Mouse (Mus musculus): ENCODE results near the gene Mmp15.

Gene Mmp15

DNA sequence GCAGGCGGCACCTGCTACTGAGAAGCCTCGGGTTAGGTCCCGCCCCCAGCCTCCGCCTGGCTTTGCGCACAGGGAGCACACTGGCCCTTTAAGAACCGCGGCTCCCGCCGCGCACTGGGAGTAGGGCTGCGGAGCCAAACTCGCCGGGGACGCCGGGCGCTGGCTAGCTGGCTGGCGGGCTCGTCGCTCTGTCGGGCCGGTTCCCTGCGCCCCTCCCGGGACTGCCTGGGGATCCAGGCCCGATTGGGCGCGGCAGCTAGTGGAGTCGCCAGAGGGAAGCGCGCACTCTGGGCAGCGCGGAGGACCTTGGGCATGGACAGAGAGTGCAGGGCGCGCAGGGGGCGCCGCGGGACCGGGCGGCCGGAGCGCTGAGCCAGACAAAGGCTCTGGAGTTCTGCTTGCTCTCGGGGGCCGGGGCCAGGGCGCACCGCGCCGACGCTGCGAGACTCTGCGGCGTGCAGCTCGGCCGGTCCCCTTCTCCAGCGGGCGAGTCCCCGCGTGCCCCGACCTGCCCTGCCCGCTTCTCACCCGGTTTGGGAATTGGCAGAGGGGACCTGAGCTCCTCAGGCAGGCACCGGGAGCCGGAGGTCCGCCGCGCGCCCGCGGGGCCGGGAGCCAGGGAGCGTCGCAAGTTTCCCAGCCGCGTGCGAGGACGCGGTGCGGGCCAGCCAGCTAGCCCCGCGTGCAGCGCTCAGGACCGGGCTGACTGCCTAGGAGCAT lies at the start of gene Mmp15:
TSS of gene Mmp15 (plus strand) at position 118 of the 720 bp plus-strand sequence.
- peak; percentile 69 for DNase-seq (ENCODE audit: low read depth, low spot score)

DNA sequence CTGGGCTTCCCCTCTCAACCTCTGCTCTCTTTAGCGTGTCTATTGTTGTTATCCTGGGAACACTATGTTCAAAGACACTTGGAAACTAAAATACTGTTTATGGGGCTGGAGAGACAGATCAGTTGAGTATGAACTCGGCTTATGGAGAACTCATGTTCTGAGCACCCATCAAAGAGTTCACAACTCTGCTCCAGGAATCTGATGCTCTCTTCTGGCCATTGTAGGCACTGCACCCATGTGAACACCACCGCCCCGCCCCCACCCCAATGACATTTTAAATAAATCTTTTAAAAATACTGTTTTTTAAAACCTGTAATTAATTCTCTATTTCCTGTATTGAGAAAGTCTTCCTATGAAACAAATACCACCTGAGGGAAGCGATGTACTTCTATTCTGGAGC lies 49.7 kb upstream of the Mmp15 start:
- DNase-seq (ENCODE audit: low read depth, low spot score), result no peak

DNA sequence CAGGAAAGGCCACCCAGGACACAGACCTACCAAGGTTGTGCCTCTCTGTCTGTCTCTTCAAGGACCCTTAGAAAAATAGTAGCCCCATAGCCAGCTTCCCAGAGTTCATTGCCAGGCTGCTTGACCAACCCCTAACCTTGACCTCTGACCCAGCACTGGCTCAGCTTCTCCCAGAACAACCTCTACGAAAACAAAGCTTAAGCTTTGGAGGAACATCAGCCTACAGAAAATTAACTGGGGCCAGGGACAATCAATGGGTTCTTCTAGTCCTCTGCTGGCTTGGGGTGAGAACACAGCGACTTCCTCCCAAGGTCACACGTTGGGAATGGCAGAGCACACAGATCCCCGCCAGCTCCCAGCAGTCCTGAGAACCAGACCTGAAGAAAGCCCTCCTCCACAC lies 46.5 kb upstream of the Mmp15 start:
- no peak for DNase-seq (ENCODE audit: low read depth, low spot score)

DNA sequence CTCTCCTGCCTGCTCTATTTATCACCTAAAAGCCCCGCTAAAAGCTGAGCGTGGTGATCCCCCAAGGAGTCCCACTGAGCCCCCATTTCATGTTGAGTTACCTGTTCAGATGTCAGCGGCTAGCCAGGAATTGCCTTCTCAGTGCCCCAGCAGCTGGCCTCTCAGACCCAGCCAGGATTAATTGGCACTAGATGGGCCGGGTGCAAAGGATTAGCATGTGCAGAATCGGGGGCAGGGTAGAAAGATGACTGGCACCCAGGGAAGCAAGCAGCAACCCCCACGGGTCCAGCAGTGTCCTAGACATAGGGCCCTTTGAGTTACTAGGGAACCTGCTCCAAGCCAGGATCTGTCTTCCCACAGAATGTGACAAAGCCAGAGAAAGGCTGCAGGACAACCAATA lies 45.6 kb upstream of the Mmp15 start, which contains the start of gene Cngb1:
TSS of gene Cngb1 (minus strand) at position 155 of the 400 bp plus-strand sequence.
- no peak for DNase-seq (ENCODE audit: low read depth, low spot score)

DNA sequence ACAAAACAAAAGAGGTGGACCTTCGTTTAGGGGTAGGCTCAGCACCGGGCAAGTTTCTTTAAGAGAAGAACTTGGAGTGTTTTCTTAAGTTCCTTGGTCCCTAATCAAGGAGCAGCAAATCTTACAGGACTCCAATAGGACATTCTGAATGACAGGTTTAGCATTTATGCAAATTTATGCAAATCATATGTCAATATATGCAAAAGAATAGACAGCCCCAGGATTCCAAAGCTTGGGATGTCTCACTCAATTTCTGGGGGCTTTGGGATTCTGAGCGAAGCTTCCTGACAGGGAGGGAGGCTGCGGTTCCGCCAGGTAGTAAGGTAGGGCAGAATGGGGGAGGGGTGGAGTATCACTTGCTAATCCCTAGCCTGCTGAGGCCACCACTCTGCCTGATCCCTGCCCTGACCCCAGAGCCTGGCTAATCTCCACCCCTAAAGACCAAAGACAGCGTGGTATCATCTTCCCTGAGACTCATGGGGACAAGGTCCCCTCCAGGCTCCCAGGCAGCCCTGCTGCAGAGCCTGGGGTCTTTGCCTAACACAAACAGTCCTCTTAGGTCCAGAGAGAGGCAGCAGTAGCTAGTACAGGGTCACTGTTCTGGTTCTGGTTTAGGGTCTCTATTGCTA lies 41.6 kb upstream of the Mmp15 start, which contains the start of gene Tepp:
TSS of gene Tepp (plus strand) at position 225 of the 629 bp plus-strand sequence.
- no peak for DNase-seq (ENCODE audit: low read depth, low spot score)

DNA sequence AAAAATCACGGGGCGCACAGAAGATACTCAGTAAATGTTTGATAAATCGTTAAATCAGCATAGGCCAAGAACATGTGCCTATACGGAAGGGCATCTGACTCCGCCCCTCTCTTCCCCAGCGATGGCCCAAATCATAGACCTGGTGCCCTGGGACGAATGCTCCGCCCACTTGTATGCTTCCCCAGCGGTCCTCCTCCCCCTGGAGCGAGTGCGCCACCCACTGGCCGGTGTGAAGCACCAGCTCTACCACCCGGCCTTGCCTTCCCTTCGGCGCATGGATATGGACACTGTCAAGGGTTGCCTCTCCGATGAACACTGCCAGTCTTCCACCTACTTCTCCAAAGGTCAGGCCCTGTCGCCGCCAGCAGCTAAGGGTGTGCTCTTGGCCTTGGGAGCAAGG lies 39.2 kb upstream of the Mmp15 start:
- DNase-seq (ENCODE audit: low read depth, low spot score), result no peak

DNA sequence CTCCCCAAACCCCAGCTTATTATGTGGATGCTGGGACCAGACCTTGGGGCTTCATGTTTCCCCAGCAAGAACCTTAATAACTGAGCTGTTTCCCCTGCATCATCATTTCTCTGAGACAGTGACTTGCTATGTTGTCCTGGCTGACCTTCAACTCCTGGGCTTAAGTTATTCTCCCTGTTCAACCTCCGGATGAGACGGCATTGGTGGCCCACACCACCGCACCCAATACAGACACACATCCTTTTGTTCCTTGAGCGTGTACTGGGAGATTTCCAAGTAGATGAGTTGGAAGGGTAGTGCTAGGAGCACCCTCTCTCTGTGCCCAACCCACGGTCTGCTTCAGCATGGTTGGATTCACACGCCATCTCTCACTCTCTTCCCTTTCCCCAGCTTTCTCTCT lies 38.2 kb upstream of the Mmp15 start:
- no peak for DNase-seq (ENCODE audit: low read depth, low spot score)

DNA sequence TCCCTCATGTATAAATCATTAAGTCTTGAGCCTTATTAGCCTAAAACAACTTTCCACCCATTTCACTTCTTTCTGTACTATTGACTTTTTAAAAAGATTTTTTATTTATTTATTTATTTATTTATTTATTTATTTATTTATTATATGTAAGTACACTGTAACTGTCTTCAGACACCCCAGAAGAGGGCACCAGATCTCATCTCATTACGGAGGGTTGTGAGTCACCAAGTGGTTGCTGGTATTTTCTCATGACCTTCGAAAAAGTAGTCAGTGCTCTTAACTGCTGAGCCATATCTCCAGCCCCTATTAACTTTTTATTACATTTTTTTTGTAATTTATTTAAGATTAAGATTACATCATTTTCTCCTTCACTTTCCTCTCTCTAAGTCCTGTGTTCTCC lies 37.4 kb upstream of the Mmp15 start:
- no peak for DNase-seq (ENCODE audit: low read depth, low spot score)

DNA sequence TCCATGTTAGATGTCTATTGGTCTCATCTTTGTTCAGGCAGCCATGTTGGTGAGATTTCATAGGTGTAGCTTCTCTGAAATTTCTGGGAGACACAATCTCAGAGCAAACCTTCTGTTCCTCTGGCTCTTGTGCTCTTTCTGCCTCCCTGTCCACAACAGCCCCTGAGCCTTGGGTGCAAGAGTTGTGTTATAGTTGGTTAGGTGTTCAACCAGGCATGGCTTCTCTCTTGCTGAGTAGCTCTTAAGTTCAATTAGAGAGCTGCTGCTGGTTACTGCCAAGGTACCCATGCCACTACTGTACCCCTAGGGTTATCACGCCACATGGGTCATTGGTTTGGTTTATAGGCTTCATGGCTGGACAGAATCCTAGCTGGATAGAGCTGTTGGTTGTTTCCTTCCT lies 36.7 kb upstream of the Mmp15 start:
- no peak for DNase-seq (ENCODE audit: low read depth, low spot score)

DNA sequence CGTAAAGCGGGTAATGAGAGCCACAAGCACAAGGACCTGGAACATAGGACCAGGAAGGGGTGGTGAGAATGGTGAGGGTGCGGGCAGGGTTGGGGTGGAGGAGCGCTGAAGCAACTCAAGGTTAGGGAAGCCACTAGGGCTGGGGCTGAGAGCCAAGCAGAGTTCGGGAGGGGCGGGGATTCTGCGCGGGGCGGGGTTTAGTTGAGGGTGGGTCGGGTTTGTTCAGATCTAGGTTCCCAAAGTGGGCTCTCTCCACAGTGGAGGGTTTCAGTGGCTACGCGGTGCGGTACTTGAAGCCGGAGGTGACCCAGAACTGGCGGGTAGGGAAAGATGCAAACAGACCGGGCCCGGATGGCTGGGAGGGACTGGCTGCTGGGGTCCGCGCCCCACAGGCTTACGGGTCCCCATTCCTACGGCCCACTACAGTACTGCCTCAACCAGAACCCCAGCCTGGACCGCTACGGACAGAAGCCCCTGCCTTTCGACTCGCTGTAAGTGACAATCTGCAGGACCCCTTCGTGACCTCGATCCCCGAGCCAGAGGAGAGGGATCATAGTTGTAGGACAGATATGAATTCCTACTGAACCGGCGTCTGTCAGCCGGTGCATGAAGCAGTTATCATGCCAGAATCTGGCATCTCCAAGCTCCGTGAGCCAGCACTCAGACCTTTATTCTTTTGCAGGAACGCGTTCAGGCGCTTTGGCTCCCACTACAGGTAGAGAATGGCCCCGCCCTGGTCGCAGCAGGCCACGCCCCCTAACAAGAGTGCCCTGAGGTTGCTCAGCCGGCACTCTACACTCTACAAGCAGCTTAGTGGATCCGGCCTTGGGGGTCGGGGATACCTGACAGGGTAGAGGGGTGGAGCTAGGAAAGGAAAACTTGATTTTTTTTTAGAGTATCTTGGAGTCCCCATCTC lies 31.6 kb upstream of the Mmp15 start:
- no peak for DNase-seq (ENCODE audit: low read depth, low spot score)

DNA sequence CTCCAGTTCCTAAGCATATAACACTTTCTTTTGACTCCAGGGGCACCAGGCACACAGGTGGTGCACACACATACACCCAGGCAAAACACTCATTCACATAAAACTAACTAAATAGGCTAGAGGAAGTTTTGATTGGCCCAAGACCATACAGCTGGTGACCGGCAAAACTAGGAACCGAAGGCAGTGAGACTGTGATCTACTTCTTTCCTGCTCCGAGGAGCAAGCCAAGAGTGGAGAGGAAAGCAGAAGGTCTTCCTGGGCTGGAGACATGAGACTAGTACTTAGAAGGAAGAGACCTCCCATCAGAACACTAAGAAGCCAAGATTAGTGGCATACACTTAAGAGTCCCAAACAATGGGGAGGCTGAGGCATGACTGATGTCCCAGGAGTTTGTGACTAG lies 28.9 kb upstream of the Mmp15 start:
- DNase-seq (ENCODE audit: low read depth, low spot score), result no peak

DNA sequence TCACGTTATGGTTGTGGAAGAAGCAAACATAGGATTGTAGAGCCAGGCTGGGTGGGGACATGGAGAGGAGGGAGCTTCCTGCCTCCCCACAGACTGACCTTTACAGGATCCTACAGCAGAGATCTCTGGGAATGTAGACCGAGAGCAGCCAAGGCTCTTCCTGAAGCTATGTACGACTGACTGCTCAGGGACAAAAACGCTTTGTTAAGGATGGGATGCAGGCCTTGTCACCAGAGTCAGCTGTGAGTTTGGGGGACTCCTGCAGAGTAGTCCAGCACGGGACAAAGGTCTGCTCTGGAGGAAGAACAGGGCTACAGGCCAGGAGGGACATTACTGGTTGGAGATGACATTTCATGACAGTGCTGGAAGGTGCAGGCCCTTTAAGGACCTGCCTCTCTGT lies 27.4 kb upstream of the Mmp15 start:
- DNase-seq (ENCODE audit: low read depth, low spot score), result no peak

DNA sequence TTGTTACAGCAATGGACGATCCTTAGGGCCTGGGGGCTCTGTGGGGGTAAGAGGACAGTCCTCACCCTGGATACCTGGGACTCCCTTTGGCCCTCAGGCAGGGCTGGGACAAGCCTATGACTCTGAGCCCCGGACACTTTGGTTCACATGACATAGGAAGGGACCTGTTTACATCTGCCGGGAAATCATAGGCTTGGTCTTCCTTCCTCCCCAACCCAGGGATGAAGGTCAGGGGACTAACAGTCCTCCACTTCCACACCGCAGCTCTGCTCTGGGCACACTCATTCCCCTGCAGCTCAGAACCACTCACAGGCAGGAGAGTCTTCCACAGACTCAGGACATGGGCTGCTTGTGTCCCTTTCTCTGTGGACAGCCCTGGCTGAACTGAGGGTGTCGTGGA lies 25.2 kb upstream of the Mmp15 start:
- DNase-seq (ENCODE audit: low read depth, low spot score), result no peak

DNA sequence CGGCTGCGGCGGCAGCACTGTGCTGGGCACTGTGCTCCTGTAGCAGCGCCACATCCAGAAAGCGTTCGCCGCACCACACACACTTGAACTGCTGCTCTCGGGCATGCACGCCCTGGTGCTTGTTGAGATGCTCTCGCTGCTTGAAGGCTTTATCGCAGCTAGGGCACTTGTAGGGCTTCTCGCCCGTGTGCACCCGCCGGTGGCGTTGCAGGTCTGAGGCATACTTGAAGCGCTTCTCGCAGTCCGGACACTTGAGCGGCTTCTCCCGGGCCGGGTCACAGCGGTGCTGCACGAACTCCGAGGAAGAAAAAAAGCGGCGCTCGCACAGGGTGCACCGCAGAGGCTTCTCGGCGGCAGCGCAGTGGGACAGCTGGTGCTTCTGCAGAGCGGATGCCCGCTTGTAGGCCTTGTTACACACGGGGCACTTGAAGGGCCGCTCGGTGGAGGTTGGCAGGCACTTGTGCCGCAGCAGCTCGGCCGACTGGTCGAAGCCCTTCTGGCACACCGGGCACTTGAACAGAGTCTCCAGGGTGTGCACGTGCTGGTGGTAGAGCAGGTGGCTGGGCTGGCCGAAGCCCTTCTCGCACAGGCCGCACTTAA lies 24.1 kb upstream of the Mmp15 start:
- DNase-seq (ENCODE audit: low read depth, low spot score), result no peak

DNA sequence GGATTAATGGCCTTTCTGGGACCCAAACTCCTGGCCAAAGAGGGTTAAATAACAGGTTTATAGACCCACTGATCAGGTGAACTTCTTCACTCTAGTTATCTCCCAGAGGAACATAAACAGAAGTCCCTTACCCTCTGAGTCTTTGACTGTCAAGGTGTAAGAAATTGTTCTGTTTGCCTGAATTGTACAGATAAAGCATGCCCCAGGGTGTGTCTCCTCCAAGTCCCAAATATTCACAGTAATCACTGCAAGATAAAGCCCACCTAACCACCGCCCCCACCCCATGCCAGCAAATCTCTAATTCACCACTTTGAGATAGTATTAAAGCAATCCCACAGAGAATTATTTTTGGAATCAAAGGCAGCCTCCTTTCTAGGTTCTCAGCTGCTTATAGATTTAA lies 21.7 kb upstream of the Mmp15 start:
- no peak for DNase-seq (ENCODE audit: low read depth, low spot score)

DNA sequence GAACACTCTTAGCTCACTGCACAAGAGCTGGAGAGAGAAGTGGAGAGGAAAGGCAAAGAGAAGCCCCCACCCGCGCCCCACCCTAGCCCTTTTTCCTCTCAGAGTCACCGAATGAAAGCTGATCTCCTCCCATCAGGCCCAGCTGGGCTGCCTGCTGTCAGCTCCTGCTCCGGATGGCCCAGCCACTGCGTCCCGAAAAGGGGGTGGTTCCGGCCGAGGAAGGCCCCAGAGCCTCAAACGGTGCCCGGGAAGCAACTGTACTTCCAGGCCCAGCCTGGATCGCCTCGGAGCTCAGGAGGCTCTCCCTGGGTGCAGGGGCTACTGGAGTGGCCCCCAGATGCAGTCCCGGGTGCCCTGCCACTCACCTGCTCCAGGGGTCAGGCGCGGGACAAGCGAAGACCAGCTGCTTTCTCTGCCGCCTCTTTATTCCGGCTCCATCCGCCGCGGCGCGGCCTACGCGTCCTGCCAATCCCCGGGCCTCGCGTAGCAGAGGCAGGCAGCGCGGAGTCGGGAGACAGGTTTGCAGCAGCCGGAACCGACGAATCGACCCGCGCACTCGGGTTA lies 20.8 kb upstream of the Mmp15 start:
- DNase-seq (ENCODE audit: low read depth, low spot score), result peak; percentile 42

DNA sequence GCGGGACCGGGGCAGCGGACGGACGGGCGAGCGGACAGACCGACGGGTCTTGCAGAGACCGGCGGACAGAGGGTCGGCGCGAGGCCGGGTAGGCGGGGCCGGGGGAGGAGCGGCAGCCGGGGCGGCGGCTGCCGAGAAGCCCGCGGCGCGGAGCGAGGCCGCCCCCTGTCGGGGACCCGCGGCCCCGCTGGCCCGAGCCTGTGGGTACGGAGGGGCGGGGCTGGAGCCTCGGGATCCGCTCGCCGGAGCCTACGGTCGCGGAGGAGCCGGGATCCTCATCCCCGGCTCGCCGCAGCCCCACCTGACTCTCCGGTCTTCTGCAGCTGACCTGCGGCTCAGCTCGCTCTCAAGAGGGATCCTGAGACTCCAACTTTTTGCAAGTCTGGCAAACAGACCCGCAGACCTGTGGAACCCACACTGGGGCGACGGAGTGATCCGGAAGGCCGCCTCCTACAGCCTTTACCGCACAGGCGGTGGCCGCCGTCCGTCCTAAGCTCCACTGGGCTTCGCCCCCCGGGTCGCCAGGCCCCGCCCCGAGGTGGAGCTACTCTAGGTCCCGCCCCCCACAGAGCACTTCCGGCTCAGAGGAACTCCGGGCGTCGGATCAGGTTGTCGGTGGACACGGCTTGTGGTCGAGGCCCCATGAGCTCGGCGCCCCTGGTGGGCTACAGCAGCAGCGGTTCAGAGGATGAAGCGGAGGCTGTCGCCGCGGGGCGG lies 20.2 kb upstream of the Mmp15 start, which contains the start of the genes Zfp319 and Usb1:
TSS of gene Zfp319 (minus strand) at position 231 of the 717 bp plus-strand sequence.
TSS of gene Usb1 (plus strand) at position 565 of the 717 bp plus-strand sequence.
- peak; percentile 88 for DNase-seq (ENCODE audit: low read depth, low spot score)

DNA sequence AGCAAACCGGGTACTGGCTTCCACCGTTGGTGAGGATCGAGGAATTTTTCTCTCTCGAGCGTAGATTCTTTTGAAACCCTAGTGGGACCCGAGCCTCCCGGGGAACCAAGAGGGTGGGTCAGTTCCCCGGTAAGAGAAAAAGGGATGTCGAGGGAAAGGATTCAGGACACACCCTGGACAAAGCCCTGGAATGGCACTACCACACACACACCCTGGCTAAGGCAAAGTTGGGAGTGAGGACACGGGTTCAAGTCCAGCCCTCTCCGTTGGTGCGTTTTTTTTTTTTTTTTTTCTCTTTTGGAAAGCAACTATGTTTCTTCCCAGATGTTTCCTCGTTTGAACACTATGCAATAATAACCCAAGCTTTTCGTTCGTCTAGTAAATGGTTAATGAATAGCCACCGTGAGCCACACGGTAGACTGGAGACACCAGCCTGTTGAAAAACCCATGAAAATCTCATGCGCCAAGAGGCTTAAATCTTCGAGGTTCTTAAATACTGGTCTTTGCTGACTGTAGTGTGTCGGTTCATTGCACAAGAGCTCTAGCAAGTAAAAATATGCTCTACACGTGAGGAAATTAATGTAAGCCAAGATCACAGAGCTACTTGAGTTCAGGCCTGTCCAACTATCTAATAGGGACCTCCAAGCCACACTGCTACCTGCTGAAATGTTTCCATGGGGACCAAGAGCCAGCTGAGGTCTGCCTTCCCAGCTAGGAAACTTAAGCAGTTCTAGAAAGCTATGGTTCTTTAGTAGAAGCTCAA lies 19.4 kb upstream of the Mmp15 start:
- DNase-seq (ENCODE audit: low read depth, low spot score), result no peak

DNA sequence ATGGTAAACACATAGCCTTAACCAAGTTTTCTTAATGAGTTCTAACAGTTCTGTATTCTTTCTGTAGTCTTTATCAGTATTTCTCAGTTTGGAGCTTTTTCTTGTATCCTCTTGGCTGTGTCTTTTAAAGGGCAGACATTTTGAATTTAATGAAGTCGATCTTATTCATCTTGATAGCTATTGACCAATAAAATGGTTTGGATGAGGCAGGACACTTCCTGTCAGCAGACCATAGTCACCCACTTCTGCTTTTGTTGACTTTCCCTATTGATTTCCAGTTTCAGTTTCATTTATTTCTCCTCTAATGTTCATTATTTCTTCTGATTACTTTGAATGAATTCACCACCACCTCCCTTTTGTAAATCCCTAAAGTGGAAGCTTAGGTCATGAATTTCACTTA lies 16.4 kb upstream of the Mmp15 start:
- DNase-seq (ENCODE audit: low read depth, low spot score), result no peak

DNA sequence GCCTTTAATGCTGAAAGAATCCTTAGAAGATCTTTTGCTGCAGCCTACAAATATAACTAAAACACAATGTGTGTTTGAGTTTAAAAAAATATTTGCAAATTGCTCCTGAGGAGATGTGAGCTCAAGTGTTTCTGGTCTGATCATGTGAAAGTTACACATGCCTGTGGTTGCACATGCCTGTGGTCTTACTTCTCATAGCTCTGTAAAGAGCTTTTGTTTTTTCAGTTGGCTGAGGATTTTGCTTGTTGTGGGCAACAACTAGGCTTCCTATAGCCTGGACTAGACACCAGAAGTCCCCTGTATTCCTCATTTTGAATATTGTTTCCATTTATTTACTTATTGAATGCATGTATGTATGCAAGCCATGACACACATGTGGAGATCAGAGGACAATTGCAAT lies 15.7 kb upstream of the Mmp15 start:
- DNase-seq (ENCODE audit: low read depth, low spot score), result no peak
